Mouse (Mus musculus): ENCODE data around the gene Armc8.

Armc8 gene

GRCm38 (mm10) chr9:99505875-99506274 is 62.8 kb downstream of the Armc8 start:
- DNase-seq (ENCODE audit: low spot score in 2 of 2), result no peak

- no peak for DNase-seq (ENCODE audit: low spot score in 2 of 2)
Observed at GRCm38 (mm10) chr9:99499336-99499735, 69.4 kb downstream of the Armc8 start.

- DNase-seq (ENCODE audit: low spot score in 2 of 2), result no peak
Observed at GRCm38 (mm10) chr9:99492634-99493200, 76.0 kb downstream of the Armc8 start.

- no peak for DNase-seq (ENCODE audit: low spot score in 2 of 2)
Observed at GRCm38 (mm10) chr9:99491050-99491449, 77.6 kb downstream of the Armc8 start.

GRCm38 (mm10) chr9:99487841-99488240 is 80.9 kb downstream of the Armc8 start:
- no peak for DNase-seq (ENCODE audit: low spot score in 2 of 2)

- DNase-seq (ENCODE audit: low spot score in 2 of 2), result no peak
Observed at GRCm38 (mm10) chr9:99487126-99487695, 81.5 kb downstream of the Armc8 start.

- no peak for DNase-seq (ENCODE audit: low spot score in 2 of 2)
Observed at GRCm38 (mm10) chr9:99485144-99485543, 83.6 kb downstream of the Armc8 start.

GRCm38 (mm10) chr9:99484632-99485031 is 84.1 kb downstream of the Armc8 start:
- no peak for DNase-seq (ENCODE audit: low spot score in 2 of 2)

- DNase-seq (ENCODE audit: low spot score in 2 of 2), result no peak
Observed at GRCm38 (mm10) chr9:99483191-99483590, 85.5 kb downstream of the Armc8 start.

GRCm38 (mm10) chr9:99480764-99481163 is 87.9 kb downstream of the Armc8 start:
- DNase-seq (ENCODE audit: low spot score in 2 of 2), result no peak

- DNase-seq (ENCODE audit: low spot score in 2 of 2), result peak; percentile 53 to 54
Observed at GRCm38 (mm10) chr9:99479181-99479711, 89.5 kb downstream of the Armc8 start.

GRCm38 (mm10) chr9:99471334-99471733 is 97.4 kb downstream of the Armc8 start:
- no peak for DNase-seq (ENCODE audit: low spot score in 2 of 2)

- no peak for DNase-seq (ENCODE audit: low spot score in 2 of 2)
Observed at GRCm38 (mm10) chr9:99470347-99471092, 98.2 kb downstream of the Armc8 start.

- DNase-seq (ENCODE audit: low spot score in 2 of 2), result no peak
Observed at GRCm38 (mm10) chr9:99469681-99470273, 98.9 kb downstream of the Armc8 start.

GRCm38 (mm10) chr9:99468572-99468971 is 100.1 kb downstream of the Armc8 start:
- no peak for DNase-seq (ENCODE audit: low spot score in 2 of 2)

GRCm38 (mm10) chr9:99464876-99465275 is 103.8 kb downstream of the Armc8 start:
- no peak for DNase-seq (ENCODE audit: low spot score in 2 of 2)

GRCm38 (mm10) chr9:99459730-99460129 is 109.0 kb downstream of the Armc8 start:
- DNase-seq (ENCODE audit: low spot score in 2 of 2), result no peak

GRCm38 (mm10) chr9:99458529-99459208 is 110.0 kb downstream of the Armc8 start:
- peak; percentile 55 to 63 for DNase-seq (ENCODE audit: low spot score in 2 of 2)

GRCm38 (mm10) chr9:99454211-99454610 is 114.5 kb downstream of the Armc8 start:
- DNase-seq (ENCODE audit: low spot score in 2 of 2), result no peak

GRCm38 (mm10) chr9:99451161-99451560 is 117.5 kb downstream of the Armc8 start, which contains the start of gene Nme9:
Gene Nme9, plus strand, starts transcription at chr9:99451475.
- DNase-seq (ENCODE audit: low spot score in 2 of 2), result peak in 1 of 2 experiments; percentile 26

- peak in 1 of 2 experiments; percentile 28 for DNase-seq (ENCODE audit: low spot score in 2 of 2)
Observed at GRCm38 (mm10) chr9:99449886-99450647, 118.6 kb downstream of the Armc8 start.

Measured in right cerebral cortex, adult 2 months (tissue).